Mouse (Mus musculus): ENCODE data around the gene Phykpl. TPM values are rescaled to one million over a fixed set of nuclear protein-coding genes. Genes with fewer than 3 reads are reported as not detected.
A peak's percentile ranks its signal among the peaks of the same experiment; 100 is the strongest.

Gene Phykpl
- polyA plus RNA-seq, 1 experiment from 2014 or later: 14.5 TPM

DNA sequence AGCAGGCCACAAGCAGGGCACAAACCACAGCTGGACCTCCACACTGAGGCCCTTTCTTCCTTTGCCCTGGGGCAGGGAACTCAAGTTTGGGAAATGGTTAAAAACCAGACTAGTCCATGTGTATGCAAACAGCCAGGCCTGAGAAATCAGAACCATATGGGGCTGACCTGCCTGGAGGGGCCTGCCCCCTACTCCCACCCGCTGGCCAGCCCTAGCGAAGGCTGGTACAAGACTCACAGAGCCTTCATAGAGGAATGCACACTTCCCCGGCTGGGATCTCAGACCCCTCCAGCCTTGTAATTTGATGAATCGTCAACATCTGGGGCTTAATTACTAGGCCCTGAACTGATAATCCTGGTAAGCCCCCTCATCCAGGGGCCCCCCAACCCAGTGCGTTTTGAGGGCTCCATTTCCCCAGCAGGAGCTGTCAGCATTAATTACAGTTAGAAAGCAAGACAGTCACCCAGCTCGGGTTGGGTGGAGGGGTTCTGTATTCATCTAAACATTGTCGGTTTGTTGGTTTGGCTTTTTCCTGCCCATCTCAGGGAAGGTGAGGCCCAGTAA is 41.0 kb upstream of the Phykpl start:
- no peaks in the 10 kb centered on the region for H3K9me3 ChIP-seq (ENCODE audit: low read length)
- WGBS (ENCODE audit: insufficient replicate concordance): 45% methylated on average over 7 of the region's 7 CpGs
- H3K36me3 ChIP-seq (replicated peaks; ENCODE audit: insufficient read depth, low read length): no peaks in the 10 kb centered on the region
- DNase-seq: no peak
- no peaks in the 10 kb centered on the region for H3K4me1 ChIP-seq (ENCODE audit: insufficient read depth)
- TF ChIP-seq CTCF (IDR thresholded peaks at IDR 0.05; ENCODE audit: low read depth): no peak
- TF ChIP-seq EP300 (IDR thresholded peaks at IDR 0.05; ENCODE audit: low read depth): no peak
- no peak for ATAC-seq
- H3K27me3 ChIP-seq (ENCODE audit: insufficient read depth, low read length): no peaks in the 10 kb centered on the region
- no peak overlapping the region for H3K27ac ChIP-seq (ENCODE audit: low read depth)
- no peak overlapping the region for H3K4me2 ChIP-seq (ENCODE audit: low read depth, low read length)
- no peak overlapping the region for H3K4me3 ChIP-seq (ENCODE audit: low read depth, low read length)
- no peak overlapping the region for H3K9ac ChIP-seq (replicated peaks)

DNA sequence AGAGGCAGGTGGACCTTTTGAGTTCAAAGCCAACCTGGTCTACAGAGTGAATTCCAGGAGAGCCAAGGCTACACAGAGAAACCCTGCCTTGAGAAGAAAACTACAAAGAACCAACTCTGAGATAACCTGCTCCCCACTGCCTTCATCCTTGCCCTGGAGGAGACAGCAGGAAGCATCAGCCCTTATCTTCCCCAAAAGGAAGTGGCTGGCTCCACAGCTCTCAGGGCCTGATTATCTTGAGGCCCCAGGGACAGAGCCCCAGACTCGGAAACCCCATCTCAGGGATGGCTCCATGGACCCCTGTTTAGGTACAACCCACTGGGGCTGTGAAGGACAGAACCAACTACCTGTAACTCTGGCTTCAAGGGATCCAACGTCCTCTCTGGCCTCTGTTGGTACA is 40.1 kb upstream of the Phykpl start:
- H3K27me3 ChIP-seq (ENCODE audit: insufficient read depth, low read length): no peaks in the 10 kb centered on the region
- TF ChIP-seq CTCF (IDR thresholded peaks at IDR 0.05; ENCODE audit: low read depth): no peak
- TF ChIP-seq EP300 (IDR thresholded peaks at IDR 0.05; ENCODE audit: low read depth): no peak
- no peak overlapping the region for H3K4me2 ChIP-seq (ENCODE audit: low read depth, low read length)
- no peak for ATAC-seq
- no peaks in the 10 kb centered on the region for H3K9me3 ChIP-seq (ENCODE audit: low read length)
- WGBS (ENCODE audit: insufficient replicate concordance): 20% methylated on average over 2 of the region's 2 CpGs
- H3K36me3 ChIP-seq (replicated peaks; ENCODE audit: insufficient read depth, low read length): no peaks in the 10 kb centered on the region
- no peak overlapping the region for H3K9ac ChIP-seq (replicated peaks)
- no peak overlapping the region for H3K4me3 ChIP-seq (ENCODE audit: low read depth, low read length)
- DNase-seq: no peak
- H3K27ac ChIP-seq (ENCODE audit: low read depth): no peak overlapping the region
- no peaks in the 10 kb centered on the region for H3K4me1 ChIP-seq (ENCODE audit: insufficient read depth)

DNA sequence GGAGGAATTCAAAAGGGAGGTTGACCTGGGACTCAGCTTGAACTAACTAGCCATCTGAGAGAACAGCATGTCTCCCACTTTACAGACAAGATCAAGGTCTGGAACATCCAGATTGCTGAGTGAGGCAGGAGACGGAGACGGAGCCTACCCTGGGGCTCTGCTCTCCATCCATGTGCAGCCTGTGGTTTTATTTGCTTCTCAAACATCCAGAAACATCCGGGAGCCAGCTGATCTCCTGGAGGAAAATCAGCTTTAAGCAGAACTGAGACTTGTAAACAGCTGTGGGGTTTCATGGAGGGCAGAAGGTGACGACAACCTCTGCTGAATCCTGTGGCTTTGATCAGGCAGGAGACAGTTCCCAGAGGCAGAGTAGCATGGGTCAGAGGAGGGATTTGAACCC is 38.7 kb upstream of the Phykpl start:
- no peaks in the 10 kb centered on the region for H3K36me3 ChIP-seq (replicated peaks; ENCODE audit: insufficient read depth, low read length)
- WGBS (ENCODE audit: insufficient replicate concordance): 49% methylated on average over 4 of the region's 4 CpGs
- H3K4me2 ChIP-seq (ENCODE audit: low read depth, low read length): no peak overlapping the region
- no peak for TF ChIP-seq EP300 (IDR thresholded peaks at IDR 0.05; ENCODE audit: low read depth)
- no peak for TF ChIP-seq CTCF (IDR thresholded peaks at IDR 0.05; ENCODE audit: low read depth)
- no peak overlapping the region for H3K4me3 ChIP-seq (ENCODE audit: low read depth, low read length)
- no peak overlapping the region for H3K9ac ChIP-seq (replicated peaks)
- DNase-seq: no peak
- H3K4me1 ChIP-seq (ENCODE audit: insufficient read depth): no peaks in the 10 kb centered on the region
- no peak for ATAC-seq
- H3K27me3 ChIP-seq (ENCODE audit: insufficient read depth, low read length): no peaks in the 10 kb centered on the region
- H3K27ac ChIP-seq (ENCODE audit: low read depth): no peak overlapping the region
- no peaks in the 10 kb centered on the region for H3K9me3 ChIP-seq (ENCODE audit: low read length)

GRCm38 (mm10) chr11:51551253-51551652 is 33.3 kb upstream of the Phykpl start:
- Histone ChIP-seq H3K27ac (ENCODE audit: low read depth) (no peak overlapping the region), H3K4me3 (ENCODE audit: low read depth, low read length) (no peak overlapping the region), H3K27me3 (ENCODE audit: insufficient read depth, low read length) (no peaks in the 10 kb centered on the region), H3K4me1 (ENCODE audit: insufficient read depth) (no peaks in the 10 kb centered on the region), H3K9me3 (ENCODE audit: low read length) (no peaks in the 10 kb centered on the region), H3K4me2 (ENCODE audit: low read depth, low read length) (no peak overlapping the region), H3K36me3 (replicated peaks; ENCODE audit: insufficient read depth, low read length) (no peaks in the 10 kb centered on the region), H3K9ac (replicated peaks) (no peak overlapping the region)
- no peak for ATAC-seq
- 23% methylated on average over 5 of the region's 5 CpGs for WGBS (ENCODE audit: insufficient replicate concordance)
- no peak for TF ChIP-seq EP300 (IDR thresholded peaks at IDR 0.05; ENCODE audit: low read depth)
- no peak for TF ChIP-seq CTCF (IDR thresholded peaks at IDR 0.05; ENCODE audit: low read depth)
- DNase-seq: peak; percentile 32

DNA sequence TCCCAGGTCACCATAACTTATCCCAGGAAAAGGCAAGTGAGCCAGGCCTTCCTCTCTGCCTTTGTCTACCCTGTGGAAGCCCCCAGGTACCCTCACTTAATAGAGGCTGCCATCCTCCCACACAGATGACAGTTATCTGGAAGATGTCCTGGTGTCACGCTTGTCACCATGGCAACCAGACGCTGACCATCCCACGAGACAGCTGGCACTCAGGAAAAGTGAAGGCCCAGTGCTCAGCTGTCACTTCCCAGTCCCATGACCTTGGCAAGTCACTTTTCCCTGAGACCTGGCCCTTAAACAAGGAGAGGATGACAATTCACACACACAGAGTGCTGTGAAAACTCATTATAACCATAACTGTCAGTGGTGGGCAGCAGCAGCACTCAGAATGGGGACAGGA is 32.5 kb upstream of the Phykpl start:
- DNase-seq: no peak
- Histone ChIP-seq H3K4me1 (ENCODE audit: insufficient read depth) (no peaks in the 10 kb centered on the region), H3K9ac (replicated peaks) (no peak overlapping the region), H3K27ac (ENCODE audit: low read depth) (no peak overlapping the region), H3K4me2 (ENCODE audit: low read depth, low read length) (no peak overlapping the region), H3K36me3 (replicated peaks; ENCODE audit: insufficient read depth, low read length) (no peaks in the 10 kb centered on the region), H3K4me3 (ENCODE audit: low read depth, low read length) (no peak overlapping the region), H3K27me3 (ENCODE audit: insufficient read depth, low read length) (no peaks in the 10 kb centered on the region), H3K9me3 (ENCODE audit: low read length) (no peaks in the 10 kb centered on the region)
- ATAC-seq: no peak
- 62% methylated on average over 3 of the region's 3 CpGs for WGBS (ENCODE audit: insufficient replicate concordance)
- TF ChIP-seq CTCF (IDR thresholded peaks at IDR 0.05; ENCODE audit: low read depth) (no peak), EP300 (IDR thresholded peaks at IDR 0.05; ENCODE audit: low read depth) (no peak)

- Histone ChIP-seq H3K27ac (ENCODE audit: low read depth) (no peak overlapping the region), H3K4me1 (ENCODE audit: insufficient read depth) (no peaks in the 10 kb centered on the region), H3K9me3 (ENCODE audit: low read length) (no peaks in the 10 kb centered on the region), H3K27me3 (ENCODE audit: insufficient read depth, low read length) (no peaks in the 10 kb centered on the region), H3K4me2 (ENCODE audit: low read depth, low read length) (no peak overlapping the region), H3K4me3 (ENCODE audit: low read depth, low read length) (no peak overlapping the region), H3K36me3 (replicated peaks; ENCODE audit: insufficient read depth, low read length) (no peaks in the 10 kb centered on the region), H3K9ac (replicated peaks) (no peak overlapping the region)
- TF ChIP-seq EP300 (IDR thresholded peaks at IDR 0.05; ENCODE audit: low read depth) (no peak), CTCF (IDR thresholded peaks at IDR 0.05; ENCODE audit: low read depth) (no peak)
- ATAC-seq (no peak), DNase-seq (no peak)
- WGBS (ENCODE audit: insufficient replicate concordance): 72% methylated on average over 9 of the region's 10 CpGs
Measured at GRCm38 (mm10) chr11:51554590-51554989, 30.0 kb upstream of the Phykpl start.

GRCm38 (mm10) chr11:51555066-51555465 is 29.5 kb upstream of the Phykpl start:
- ATAC-seq (no peak), DNase-seq (no peak)
- 55% methylated on average over 2 of the region's 2 CpGs for WGBS (ENCODE audit: insufficient replicate concordance)
- Histone ChIP-seq H3K27ac (ENCODE audit: low read depth) (no peak overlapping the region), H3K9ac (replicated peaks) (no peak overlapping the region), H3K4me1 (ENCODE audit: insufficient read depth) (no peaks in the 10 kb centered on the region), H3K36me3 (replicated peaks; ENCODE audit: insufficient read depth, low read length) (no peaks in the 10 kb centered on the region), H3K27me3 (ENCODE audit: insufficient read depth, low read length) (no peaks in the 10 kb centered on the region), H3K9me3 (ENCODE audit: low read length) (no peaks in the 10 kb centered on the region), H3K4me3 (ENCODE audit: low read depth, low read length) (no peak overlapping the region), H3K4me2 (ENCODE audit: low read depth, low read length) (no peak overlapping the region)
- TF ChIP-seq CTCF (IDR thresholded peaks at IDR 0.05; ENCODE audit: low read depth): no peak
- no peak for TF ChIP-seq EP300 (IDR thresholded peaks at IDR 0.05; ENCODE audit: low read depth)
